Mouse (Mus musculus) central nervous system, embryonic 14 days (tissue): ENCODE results near the gene Myo15. TPM values are rescaled to one million over a fixed set of nuclear protein-coding genes. Genes with fewer than 3 reads are reported as not detected.

Source experiments
- polyA plus RNA-seq: library from polyadenylated mRNA; depleted of rRNA; stranded (reverse); fragments of >200 nt; gene quantifications from 2 replicates; pipeline ENCODE4 v1.2.3, GENCODE M21; 2012; rRNA removed

Myo15 gene
- 0.21 and 0.35 TPM in 2 replicates for polyA plus RNA-seq

GRCm38 (mm10) chr11:60469039-60469438 is at the start of gene Myo15:
Myo15 (plus strand) TSS chr11:60469339.

GRCm38 (mm10) chr11:60454080-60454744 is 14.9 kb upstream of the Myo15 start, which contains the start of gene Drg2:
Drg2 (plus strand) TSS chr11:60454591.

GRCm38 (mm10) chr11:60536180-60536858 is 67.2 kb downstream of the Myo15 start, which contains the start of gene Alkbh5:
Alkbh5 (plus strand) TSS chr11:60536381.

Other genes with a start within 250 kb of the Myo15 start
- gene Srebf1, start 246.8 kb upstream of the Myo15 start, polyA plus RNA-seq: 69.8 and 76.8 TPM in 2 replicates
- gene Tom1l2, start 116.4 kb upstream of the Myo15 start, polyA plus RNA-seq: 53.1 and 60.3 TPM in 2 replicates
- gene Drc3, start 116.0 kb upstream of the Myo15 start, polyA plus RNA-seq: 5.8 and 7.3 TPM in 2 replicates
- gene Gid4, start 52.2 kb upstream of the Myo15 start, polyA plus RNA-seq: 17.5 TPM in 2 replicates
- gene Atpaf2, start 50.9 kb upstream of the Myo15 start, polyA plus RNA-seq: 30.7 and 33.6 TPM in 2 replicates
- 86.4 and 90.5 TPM in 2 replicates for gene Drg2, start 14.7 kb upstream of the Myo15 start, polyA plus RNA-seq
- 14.4 and 15.1 TPM in 2 replicates for gene Alkbh5, start 67.0 kb downstream of the Myo15 start, polyA plus RNA-seq
- gene Llgl1, start 230.4 kb downstream of the Myo15 start, polyA plus RNA-seq: 106 and 126 TPM in 2 replicates